Mouse (Mus musculus) neural tube, embryonic 10.5 days (tissue): Measurements from ENCODE around the gene Wdr5b.

Experiments
- DNase-seq: peaks from one replicate; pipeline ENCODE4 v3.0.0-alpha.2; 2017; ENCODE audit warnings: low spot score; ENCODE audit errors: extremely low spot score

Gene Wdr5b

DNA sequence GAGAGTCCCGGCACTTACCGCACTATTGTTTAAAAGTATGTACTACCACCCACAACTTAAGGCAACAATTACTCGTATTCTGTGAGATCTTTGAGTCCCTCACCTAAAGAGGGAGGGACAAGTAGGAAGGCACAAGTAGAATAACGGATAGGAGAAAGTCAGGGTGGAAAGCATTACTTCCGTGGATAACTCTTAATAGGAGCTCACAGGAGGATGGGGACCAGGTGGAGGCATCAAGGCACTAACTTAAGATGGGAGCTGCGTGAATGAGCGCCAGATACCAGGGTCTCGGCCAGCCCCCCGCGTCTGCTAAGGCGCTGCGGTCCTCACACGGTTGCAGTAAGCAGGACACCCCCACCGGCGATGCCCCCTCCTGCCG is 30.1 kb downstream of the Wdr5b start:
- no peak for DNase-seq

DNA sequence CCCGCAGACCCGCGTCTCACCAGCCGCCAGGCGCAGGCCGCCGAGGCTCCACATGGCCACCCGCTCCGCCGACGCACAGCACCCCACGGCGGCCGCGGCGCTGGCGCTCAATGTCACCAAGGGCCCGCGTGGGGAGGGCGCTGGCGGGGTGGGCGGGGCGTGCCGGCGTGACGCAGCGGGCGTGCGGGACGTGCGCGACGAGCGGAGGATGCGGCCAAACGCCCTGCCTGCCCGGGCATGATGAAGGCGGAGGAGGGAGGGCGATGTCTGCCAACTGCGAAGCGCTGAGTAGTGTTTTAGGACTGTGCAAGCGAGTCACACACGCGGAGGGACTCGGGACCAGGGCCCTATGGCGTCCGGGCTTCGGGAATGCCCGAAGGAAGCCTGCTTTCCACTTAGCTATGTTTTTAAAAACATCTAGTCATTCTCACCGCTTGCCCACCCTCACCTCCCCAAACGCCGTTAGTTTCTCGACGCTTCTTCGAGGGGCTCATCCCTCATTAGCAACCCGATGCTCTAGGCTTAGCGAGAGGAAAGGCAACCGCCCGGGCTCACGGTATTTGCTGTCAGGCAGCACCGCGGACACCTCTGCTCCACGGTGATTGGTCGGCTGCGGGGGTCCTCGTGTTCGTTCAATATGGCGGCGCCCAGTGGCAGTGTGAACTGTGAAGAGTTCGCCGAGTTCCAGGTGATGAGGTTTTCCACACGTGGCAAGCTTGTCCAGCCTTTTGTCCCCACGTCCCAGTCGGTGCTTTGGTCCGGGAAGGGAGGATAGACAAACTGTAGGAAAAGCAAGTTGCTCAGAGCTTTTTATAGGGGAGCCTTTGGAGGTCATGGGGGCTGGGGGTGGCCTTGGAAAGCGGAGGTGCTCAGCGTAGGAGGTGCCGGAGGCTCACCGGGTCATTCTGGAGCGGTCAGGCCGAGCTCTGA is 30.7 kb downstream of the Wdr5b start, which contains the start of the genes Fam162a and Ccdc58:
TSS of gene Fam162a (minus strand) at position 145 of the 930 bp plus-strand sequence.
TSS of gene Ccdc58 (plus strand) at position 236 of the 930 bp plus-strand sequence.
- peak; percentile 91 for DNase-seq

DNA sequence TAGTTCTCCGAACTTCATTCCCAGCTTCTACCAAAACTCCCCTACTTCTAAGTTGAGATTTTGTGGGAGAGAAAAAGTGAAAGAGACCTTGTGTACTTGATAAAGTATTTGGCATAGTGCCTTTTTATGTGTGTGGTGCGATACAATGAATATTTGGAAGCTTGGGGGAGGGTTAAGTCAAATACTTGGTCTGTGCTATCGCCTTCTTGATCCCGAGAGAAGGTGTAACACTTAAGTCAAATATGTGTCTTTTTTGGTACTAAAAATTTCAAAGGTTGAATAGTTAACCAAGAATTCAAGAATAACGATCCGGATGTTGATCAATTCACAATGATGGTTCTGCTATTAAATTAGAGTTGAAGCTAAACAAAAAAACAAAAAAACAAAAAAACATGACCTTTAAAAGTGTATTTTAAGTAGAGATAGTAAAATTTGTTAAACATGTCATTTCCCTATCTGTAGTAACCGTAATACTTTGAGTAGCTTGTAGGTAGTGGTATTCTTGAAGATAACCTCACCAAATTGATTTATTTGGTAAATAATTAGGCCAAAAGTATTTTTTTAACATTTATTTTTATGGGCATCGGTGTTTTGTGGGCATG is 31.5 kb downstream of the Wdr5b start:
- no peak for DNase-seq

DNA sequence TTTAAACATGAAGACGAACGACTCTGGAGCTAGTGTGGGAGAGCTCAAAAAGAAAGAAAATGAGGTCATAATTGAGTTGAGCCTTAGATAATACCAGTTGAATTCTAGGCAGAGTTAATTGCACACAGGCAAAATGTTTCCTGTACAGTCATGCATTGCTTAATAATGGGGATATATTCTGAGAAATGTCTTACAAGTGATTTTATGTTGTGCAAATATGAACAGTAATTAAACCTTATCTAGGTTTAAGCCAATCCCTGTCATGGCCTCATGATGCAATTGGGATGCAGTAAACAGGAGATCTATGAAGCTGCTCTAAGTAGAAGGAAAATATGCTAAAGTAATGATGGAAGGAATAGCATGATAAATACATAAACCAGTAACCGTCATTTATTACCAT is 33.8 kb downstream of the Wdr5b start:
- DNase-seq: no peak

DNA sequence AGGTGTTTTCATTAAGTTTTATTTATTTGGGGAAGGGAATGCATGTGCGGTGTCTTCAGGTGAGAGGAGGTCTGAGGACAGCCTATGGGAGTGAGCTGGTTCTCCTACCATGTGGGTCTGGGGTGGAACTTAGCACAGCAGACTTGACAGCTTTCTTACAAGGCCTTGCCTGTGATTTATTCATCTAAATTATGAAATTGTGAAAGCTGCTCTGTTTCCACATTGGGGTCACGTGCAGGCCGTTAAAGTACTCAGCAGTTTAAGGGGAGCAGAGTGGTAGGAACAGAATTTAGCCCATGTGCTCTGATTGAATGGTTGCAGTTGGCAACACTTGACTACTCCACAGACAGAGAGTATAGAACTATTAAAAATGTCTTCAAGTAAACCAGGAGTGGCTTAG is 38.9 kb downstream of the Wdr5b start:
- DNase-seq: no peak

DNA sequence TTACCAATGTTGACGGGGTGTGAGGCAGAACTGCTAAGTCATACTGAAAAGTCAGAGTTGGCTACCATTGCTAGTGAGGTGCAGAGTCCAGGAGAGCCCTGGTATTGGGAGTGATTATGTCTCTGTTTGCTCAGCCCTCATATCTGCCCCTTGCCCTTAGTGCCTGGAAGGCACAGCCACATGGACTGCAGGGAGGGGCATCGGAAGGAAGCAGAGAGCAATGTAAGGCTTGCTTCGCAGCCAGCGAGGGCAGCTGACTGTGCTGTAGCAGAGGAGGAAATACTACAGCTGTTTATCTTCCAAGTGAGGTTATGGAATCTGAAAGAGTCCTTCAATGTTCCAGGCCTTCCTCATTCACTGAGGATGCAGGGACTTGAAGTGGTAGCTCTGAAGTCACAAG is 46.9 kb downstream of the Wdr5b start:
- DNase-seq: no peak

DNA sequence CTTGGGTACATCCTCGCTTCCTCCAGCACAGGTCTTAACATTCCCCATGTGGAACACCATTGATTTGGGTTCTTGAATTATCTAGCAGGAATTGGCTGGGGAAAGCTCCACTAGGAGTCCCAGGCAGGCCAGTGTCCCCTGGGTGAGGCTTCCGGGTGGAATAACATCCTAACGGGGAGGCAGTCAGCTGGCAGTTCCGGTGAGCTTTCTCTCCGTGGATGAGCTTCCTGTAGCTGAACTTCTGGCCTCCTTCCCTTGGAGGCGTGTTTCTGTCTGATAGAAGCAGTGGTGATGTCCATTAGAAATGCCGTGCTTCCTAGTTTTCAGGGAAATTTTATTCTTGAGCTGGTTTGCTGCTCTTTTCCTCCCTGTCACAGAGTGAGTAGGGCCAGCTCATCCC is 48.1 kb downstream of the Wdr5b start:
- no peak for DNase-seq

DNA sequence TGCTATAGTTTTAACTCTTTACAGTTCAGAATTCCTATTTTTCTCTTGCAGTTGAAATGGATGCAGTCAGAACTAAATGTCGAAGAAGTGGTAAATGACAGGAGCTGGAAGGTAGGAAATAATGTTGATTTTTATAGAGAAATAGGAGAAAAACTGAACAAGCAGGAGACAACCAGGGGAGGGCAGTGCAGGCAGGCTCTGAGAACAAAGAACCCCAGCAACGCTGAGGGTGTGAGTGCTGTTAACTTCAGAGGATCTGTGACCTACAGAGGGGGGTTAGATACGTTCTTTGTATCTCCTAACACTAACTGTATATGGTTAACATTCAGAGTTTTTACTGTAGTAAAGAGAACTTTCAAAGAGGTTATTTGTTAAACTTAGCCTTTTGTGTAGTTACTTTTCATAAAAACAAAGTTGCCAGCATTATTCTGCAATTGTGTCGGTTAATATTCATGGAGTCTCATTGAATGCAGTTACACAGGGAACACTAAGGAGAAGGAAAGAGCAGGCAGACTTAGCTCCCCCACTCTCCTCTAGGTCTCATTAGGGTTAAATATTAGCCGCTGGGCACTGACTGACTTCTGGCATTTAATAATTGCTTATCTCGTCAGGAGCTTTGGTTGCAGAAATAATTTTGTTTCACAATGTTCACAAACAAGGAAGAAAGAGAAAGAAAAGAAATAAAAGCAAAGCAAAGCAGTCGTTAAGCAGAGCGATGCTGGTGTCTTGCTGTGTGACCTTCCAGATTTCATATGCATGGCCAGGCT is 49.0 kb downstream of the Wdr5b start:
- no peak for DNase-seq

DNA sequence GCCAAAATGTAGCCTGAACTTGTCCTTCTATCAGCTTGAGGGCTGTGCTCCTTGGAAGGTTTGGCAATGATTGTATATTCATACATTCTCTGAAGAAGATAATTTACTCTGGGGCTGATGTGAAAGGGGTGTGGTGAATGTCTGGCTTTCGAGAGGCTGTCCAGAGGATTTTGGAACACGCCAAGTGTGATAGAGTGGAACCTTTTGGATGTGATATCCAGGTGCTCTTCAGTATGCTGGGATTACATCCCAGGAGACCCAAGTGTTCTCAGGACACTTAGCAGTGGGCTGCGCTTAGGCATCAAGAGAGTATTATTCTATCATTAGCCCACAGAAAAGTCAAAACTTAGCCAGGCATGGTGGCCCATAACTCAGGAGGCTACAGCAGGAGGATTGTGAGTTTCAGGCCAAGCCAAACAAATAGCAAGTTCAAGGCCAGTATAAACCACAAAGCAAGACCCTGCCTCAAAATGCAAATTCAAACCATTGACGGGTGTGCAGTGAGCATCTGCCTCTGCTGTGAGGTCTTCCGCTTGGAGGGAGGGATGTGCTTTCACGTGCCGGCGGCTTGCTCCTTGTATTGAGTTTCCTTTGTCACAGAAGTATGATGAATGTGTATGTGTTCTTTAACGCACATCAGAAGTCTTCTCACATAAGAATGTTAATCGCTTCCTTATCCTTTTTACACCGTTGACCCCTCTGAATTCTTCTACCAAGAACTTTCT is 50.0 kb downstream of the Wdr5b start:
- DNase-seq: no peak
